Mouse (Mus musculus) limb, embryonic 11.5 days (tissue): ENCODE measurements around the gene Tec. TPM values are rescaled to one million over a fixed set of nuclear protein-coding genes. Genes with fewer than 3 reads are reported as not detected.

ENCODE experiments used
- ATAC-seq: fragments of 200-750 bp; cut with Nextera tagmentation; 2 replicates; pipeline ENCODE4 v1.8.0; 2017; ENCODE audit warnings: low read depth; ENCODE audit not compliant: insufficient number of reproducible peaks, low FRiP score, low TSS enrichment
- DNase-seq: peaks from one replicate; pipeline ENCODE4 v3.0.0-alpha.2; 2015; ENCODE audit warnings: low spot score
- H3K27ac ChIP-seq: fragments of 300-500 bp; sonication (generic); replicated peaks from 2 replicates; pipeline ENCODE4 v1.5.1; 2014; ENCODE audit warnings: low read depth, mild to moderate bottlenecking, low read length
- H3K27me3 ChIP-seq: fragments of 300-500 bp; sonication (generic); 2 replicates; pipeline ENCODE4 v1.6.1; 2014; ENCODE audit warnings: mild to moderate bottlenecking, low read length, mixed read lengths; ENCODE audit not compliant: control insufficient read depth, insufficient read depth
- H3K36me3 ChIP-seq: fragments of 300-500 bp; sonication (generic); 2 replicates; pipeline ENCODE4 v1.6.1; 2014; ENCODE audit warnings: mild to moderate bottlenecking, low read length, moderate library complexity, mixed read lengths; ENCODE audit not compliant: control insufficient read depth, insufficient read depth
- H3K4me1 ChIP-seq: fragments of 300-500 bp; sonication (generic); 2 replicates; pipeline ENCODE4 v1.6.1; 2014; ENCODE audit warnings: low read length, mixed read lengths; ENCODE audit not compliant: control insufficient read depth, insufficient read depth
- H3K4me2 ChIP-seq: fragments of 300-500 bp; sonication (generic); 2 replicates; pipeline ENCODE4 v1.6.1; 2014; ENCODE audit warnings: low read depth, mild to moderate bottlenecking, moderate library complexity; ENCODE audit not compliant: severe bottlenecking
- H3K4me3 ChIP-seq: fragments of 300-500 bp; sonication (generic); 2 replicates; pipeline ENCODE4 v1.5.1; 2014; ENCODE audit warnings: low read depth, low read length
- H3K9ac ChIP-seq: fragments of 300-500 bp; sonication (generic); 2 replicates; pipeline ENCODE4 v1.6.1; 2014; ENCODE audit warnings: mild to moderate bottlenecking, low read length
- H3K9me3 ChIP-seq: fragments of 300-500 bp; sonication (generic); 2 replicates; pipeline ENCODE4 v1.6.1; 2016; ENCODE audit warnings: low read length; ENCODE audit not compliant: control insufficient read depth
- WGBS: fragments of 180-500 bp; shearing (Covaris S2); extraction: QIAGEN DNeasy Blood & Tissue Kit; methylation state at CpG from one replicate; pipeline ENCODE4 v1.1.7; 2014; 5-methylcytosine and 5-hydroxymethylcytosine counted together
- polyA plus RNA-seq: library from polyadenylated mRNA; unstranded; fragments of >200 nt; fragmentation: Nextera tagmentation; extraction: Ambion mirVana; gene quantifications from 2 replicates; pipeline ENCODE4 v1.2.1, GENCODE M21; 2014

The Tec gene
- polyA plus RNA-seq, 1 experiment from 2014 or later: 2.3 TPM

DNA sequence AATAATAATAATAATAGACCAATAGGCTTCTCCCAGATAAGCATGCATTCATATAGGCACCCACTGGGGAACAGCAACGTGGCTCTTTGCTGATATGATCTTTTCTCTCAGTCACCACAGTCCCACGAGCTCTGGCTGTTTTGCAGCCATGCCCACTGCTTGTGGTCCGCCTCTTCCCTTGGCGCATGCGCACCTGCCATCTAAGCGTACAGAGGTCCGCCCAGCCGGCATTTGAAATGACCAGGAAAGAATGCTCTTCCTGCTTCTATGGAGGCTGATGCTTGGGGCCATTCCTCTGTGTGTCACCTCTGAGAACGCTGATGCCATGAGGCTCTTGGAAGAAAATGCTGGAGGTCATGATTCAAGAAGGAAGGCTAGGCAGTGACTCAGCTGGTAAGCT lies 5.1 kb downstream of the Tec start:
- H3K9me3 ChIP-seq: peaks cover 4% of the 10 kb centered on the region; the same call in 1 of the 2 replicates
- H3K9ac ChIP-seq: no peak overlapping the region
- no peak overlapping the region for H3K4me2 ChIP-seq
- DNase-seq (no peak), ATAC-seq (no peak)
- no peak overlapping the region for H3K4me3 ChIP-seq
- H3K36me3 ChIP-seq: no peaks in the 10 kb centered on the region
- H3K27me3 ChIP-seq: peaks cover 10% of the 10 kb centered on the region
- no peaks in the 10 kb centered on the region for H3K4me1 ChIP-seq
- H3K27ac ChIP-seq: no peak overlapping the region
- 92% methylated on average over 9 of the region's 9 CpGs for WGBS

DNA sequence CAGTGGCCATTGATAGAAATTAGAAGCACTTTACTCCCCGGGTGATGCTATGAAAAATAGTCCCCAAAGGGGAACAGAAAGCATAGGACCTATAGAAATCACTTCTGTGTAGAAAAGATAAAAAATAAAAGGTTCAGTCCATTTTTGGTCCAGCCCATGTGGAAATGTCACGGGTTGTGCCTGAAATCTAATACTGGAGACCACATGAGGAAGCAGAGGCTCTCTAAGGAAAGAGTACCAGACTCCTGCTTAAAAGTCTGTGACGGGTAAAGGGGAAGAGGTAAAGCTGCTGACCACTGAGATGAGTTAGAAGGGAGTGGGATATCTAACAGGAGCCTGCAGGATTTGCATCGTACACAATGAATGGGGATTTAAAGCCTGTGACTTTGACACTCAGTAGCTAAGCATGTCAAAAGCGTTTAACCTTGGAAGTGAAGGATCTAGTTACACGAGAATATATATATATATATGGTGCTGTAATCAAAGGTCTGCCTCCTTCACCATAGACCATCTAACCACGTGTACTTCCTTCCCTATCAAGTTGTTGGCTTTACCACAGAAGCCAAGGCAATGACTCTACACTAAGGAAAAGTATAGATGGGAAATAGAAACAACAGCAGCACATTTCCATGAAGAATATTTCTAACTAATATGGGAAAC lies 6.4 kb downstream of the Tec start:
- ATAC-seq: no peak
- no peak for DNase-seq
- no peak overlapping the region for H3K4me2 ChIP-seq
- H3K36me3 ChIP-seq: no peaks in the 10 kb centered on the region
- 79% methylated on average over 7 of the region's 7 CpGs for WGBS
- no peak overlapping the region for H3K27ac ChIP-seq
- H3K4me1 ChIP-seq: no peaks in the 10 kb centered on the region
- peaks cover 1% of the 10 kb centered on the region for H3K27me3 ChIP-seq
- no peak overlapping the region for H3K9ac ChIP-seq
- no peak overlapping the region for H3K4me3 ChIP-seq
- H3K9me3 ChIP-seq: peaks cover 4% of the 10 kb centered on the region; the same call in 1 of the 2 replicates

DNA sequence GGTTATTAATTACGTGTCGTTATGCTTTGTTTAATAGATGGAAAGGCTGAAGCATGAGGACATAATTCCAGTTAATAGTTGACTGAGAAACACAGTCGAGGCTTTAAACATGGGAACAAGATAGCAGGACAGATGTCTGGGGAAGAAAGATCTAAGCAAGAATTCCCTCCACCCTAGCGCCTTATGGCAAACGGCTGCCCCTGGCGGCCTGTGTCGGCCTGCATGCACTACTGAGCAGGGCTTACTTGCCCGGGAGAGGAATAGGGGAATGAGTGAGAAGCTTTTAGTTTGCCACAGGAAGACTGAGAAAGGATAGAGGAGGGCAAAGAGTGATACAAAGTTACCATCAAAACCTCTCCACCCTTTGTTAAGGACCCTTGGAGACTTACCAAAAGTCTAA lies 7.4 kb downstream of the Tec start:
- Histone ChIP-seq H3K9ac (no peak overlapping the region), H3K4me1 (no peaks in the 10 kb centered on the region), H3K27me3 (no peaks in the 10 kb centered on the region), H3K27ac (no peak overlapping the region), H3K9me3 (peaks cover 4% of the 10 kb centered on the region; the same call in 1 of the 2 replicates), H3K4me2 (no peak overlapping the region), H3K36me3 (no peaks in the 10 kb centered on the region), H3K4me3 (no peak overlapping the region)
- WGBS: 83% methylated on average over 8 of the region's 8 CpGs
- DNase-seq (no peak), ATAC-seq (no peak)

DNA sequence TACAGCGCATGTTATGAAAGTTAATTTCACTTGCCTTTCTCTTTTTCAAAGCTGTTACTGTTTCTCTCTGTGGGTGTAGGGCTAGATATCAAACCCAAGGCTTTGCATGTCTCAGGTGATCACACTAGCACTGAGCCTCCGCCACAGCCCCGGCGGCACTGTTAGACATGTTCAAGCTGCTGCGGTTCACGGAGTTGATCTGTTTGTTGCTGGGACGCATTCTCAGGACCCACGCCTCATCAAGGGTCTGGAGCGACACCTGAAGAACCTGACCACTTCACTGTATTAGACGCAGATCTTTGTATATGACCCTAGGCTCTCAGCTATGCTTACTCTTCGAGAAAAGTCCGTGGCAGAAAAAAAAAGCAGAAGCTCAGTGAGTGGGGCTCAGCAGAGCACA lies 10.0 kb downstream of the Tec start:
- Histone ChIP-seq H3K36me3 (no peaks in the 10 kb centered on the region), H3K27ac (no peak overlapping the region), H3K4me1 (no peaks in the 10 kb centered on the region), H3K9ac (no peak overlapping the region), H3K9me3 (peaks cover 4% of the 10 kb centered on the region; the same call in 1 of the 2 replicates), H3K27me3 (no peaks in the 10 kb centered on the region), H3K4me3 (no peak overlapping the region), H3K4me2 (no peak overlapping the region)
- ATAC-seq (no peak), DNase-seq (no peak)
- WGBS: 93% methylated on average over 12 of the region's 12 CpGs

DNA sequence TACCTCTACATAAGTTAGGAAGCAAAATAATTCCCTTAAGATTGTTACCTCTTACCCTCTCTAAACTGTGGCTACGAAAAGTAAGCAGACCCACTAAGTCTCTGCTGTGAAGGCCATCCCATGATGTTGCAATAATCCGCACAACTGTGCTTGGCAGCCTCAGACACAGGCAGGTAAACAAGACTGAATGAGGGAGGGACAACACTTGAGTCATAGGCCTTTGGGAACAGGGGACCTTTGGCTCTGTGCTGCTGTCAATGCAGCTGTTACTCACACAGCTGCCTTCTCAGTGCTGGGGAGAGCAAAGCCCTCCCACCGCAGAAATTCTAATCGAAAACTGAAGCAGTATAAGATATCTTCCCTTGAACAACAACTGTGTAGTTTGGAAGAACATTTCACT lies 10.5 kb downstream of the Tec start:
- DNase-seq (no peak), ATAC-seq (no peak)
- WGBS: 83% methylated on average over 4 of the region's 4 CpGs
- peaks cover 4% of the 10 kb centered on the region; the same call in 1 of the 2 replicates for H3K9me3 ChIP-seq
- H3K27ac ChIP-seq: no peak overlapping the region
- H3K4me2 ChIP-seq: no peak overlapping the region
- no peaks in the 10 kb centered on the region for H3K4me1 ChIP-seq
- no peaks in the 10 kb centered on the region for H3K36me3 ChIP-seq
- H3K4me3 ChIP-seq: no peak overlapping the region
- no peak overlapping the region for H3K9ac ChIP-seq
- H3K27me3 ChIP-seq: no peaks in the 10 kb centered on the region

DNA sequence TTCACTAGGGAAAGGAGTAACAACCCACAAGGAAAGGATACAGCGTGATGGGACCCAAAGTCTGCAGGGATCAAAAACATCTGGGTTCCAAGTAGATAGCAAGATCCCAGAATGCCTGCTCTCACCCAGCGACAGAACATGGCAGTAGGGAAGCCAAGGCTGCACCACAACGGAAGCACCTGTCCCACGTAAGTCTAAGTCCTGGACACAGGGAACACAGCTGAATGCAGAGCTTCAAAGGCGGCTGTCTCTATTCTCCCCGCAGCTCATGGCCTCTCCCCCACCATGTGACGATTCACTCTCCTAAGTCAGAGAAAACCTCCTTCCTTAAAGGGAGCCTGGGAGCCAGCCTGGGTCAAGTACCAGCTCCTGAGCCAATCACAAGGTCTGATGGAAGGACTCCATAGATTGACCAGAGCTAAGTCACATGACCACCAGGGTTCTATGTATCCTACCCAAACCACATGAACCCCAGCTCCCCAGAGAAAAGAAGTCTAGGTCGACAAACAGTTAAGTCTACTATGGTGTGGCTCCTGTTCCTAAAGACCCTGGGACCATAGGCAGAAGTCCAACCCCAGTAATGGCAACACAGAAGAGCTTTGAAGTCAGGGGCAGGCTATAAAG lies 11.9 kb downstream of the Tec start:
- no peaks in the 10 kb centered on the region for H3K27me3 ChIP-seq
- H3K4me2 ChIP-seq: no peak overlapping the region
- H3K4me1 ChIP-seq: no peaks in the 10 kb centered on the region
- no peaks in the 10 kb centered on the region for H3K36me3 ChIP-seq
- no peak overlapping the region for H3K4me3 ChIP-seq
- ATAC-seq (no peak), DNase-seq (no peak)
- H3K9me3 ChIP-seq: peaks cover 4% of the 10 kb centered on the region; the same call in 1 of the 2 replicates
- no peak overlapping the region for H3K9ac ChIP-seq
- H3K27ac ChIP-seq: no peak overlapping the region
- WGBS: 84% methylated on average over 8 of the region's 8 CpGs

DNA sequence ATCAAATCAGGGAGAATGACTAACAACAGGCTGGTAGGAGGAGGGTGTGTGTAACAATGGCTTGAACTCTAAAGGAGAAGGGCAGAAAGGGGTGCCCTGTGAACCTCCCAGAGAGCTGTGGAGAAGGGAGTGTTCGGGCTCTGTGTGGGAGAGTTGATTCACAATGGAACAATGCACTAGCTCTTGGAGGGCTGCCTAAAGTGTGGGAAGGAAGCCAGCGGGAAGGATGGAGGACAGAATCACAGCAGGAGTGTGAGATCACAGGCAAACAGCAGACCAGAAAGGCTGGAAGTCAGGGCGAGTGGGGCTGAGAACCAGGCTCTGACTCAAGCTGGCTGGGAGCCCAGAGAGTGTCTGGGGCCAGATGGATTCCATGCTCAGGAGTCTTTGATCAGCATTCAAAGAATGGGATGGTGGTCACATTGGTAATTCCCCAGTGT lies 12.6 kb downstream of the Tec start:
- no peak for DNase-seq
- ATAC-seq: no peak

DNA sequence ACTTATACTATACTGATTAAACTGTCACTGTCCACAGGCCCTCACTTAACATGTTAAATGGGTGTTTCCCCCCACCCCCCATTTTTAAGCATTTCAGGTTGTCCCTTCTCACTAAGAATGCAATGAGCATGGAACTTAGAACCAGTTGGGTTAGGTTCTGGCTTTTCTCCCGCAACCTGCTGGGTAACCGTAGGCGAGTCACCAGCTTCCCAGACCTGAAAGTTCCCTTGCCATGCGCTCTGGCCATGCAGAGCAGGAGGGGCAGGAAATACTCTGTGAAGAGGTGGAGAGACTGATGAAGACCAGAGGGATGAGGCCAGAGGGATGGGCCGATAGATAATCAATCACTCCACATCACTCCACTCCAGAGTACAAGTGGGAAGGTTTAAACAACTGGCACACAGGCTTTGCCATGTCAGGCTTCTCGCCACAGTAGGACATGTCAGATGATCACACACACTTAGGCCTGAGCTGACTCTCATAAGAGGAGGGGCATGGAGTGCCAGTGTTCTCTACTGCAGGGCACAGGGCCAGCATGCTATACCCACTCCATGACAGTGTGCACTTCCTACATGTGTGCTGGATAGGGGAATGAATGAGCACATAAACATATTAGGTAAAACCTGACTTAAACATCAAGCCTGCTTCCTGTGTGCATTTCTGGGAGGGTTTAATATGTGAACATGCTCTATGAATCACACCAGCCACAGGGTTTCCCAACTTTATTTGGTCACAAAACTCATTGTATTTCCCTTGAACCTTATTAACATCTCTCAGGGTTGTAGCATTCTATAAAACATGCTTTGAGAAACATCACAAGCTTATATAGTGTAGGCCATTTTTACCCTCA lies 13.9 kb downstream of the Tec start:
- Histone ChIP-seq H3K4me1 (no peaks in the 10 kb centered on the region), H3K9ac (no peak overlapping the region), H3K27me3 (no peaks in the 10 kb centered on the region), H3K36me3 (no peaks in the 10 kb centered on the region), H3K4me2 (no peak overlapping the region), H3K9me3 (no peaks in the 10 kb centered on the region; the same call in 1 of the 2 replicates), H3K27ac (no peak overlapping the region), H3K4me3 (no peak overlapping the region)
- ATAC-seq (no peak), DNase-seq (no peak)
- 71% methylated on average over 6 of the region's 6 CpGs for WGBS

More for the DNA sequence above, 12.6 kb downstream of the Tec start:
- H3K27ac ChIP-seq: no peak overlapping the region
- no peak overlapping the region for H3K4me2 ChIP-seq
- no peaks in the 10 kb centered on the region for H3K36me3 ChIP-seq
- 55% methylated on average over 3 of the region's 3 CpGs for WGBS
- no peaks in the 10 kb centered on the region for H3K4me1 ChIP-seq
- H3K9ac ChIP-seq: no peak overlapping the region
- no peak overlapping the region for H3K4me3 ChIP-seq
- no peaks in the 10 kb centered on the region for H3K27me3 ChIP-seq
- H3K9me3 ChIP-seq: peaks cover 4% of the 10 kb centered on the region; the same call in 1 of the 2 replicates
